Comparison of ENCODE assay signal across 20 mouse cellular contexts in the genomic region with DNA sequence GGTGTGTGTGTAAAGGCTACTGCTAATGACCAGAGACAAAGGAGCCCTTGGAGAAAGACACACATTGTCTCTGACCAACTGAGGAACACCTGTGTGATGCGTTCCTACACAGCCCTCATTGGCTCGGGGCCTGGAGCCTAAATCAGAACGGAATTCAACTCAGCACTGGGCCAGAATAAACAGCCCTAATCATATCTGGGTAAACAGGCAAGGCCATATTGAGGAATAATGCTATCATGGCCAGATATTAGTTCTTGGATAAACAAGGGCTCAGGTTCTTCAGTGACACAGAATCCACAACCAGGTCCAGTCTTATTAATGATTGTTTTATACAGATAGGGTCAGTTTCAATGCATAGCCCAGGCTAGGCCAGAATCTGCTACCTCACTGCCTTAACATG.
"Had no signal": no experiment of that assay in that cellular context is flagged by ENCODE, and none has a peak within 500 bp of the region (broad histone marks: within the 10 kb centered on the region; RNA-seq: fewer than 3 reads in every experiment).

No protein-coding gene starts in this region.

- H3K9ac ChIP-seq: forebrain, postnatal 0 days; heart, embryonic 12.5 days; hindbrain, embryonic 13.5 days; hindbrain, embryonic 15.5 days; kidney, embryonic 15.5 days; limb, embryonic 13.5 days; limb, embryonic 15.5 days; liver, embryonic 12.5 days had no signal

- H3K27me3 ChIP-seq: heart, embryonic 12.5 days; hindbrain, embryonic 13.5 days; hindbrain, embryonic 15.5 days; kidney, embryonic 15.5 days; limb, embryonic 13.5 days; limb, embryonic 15.5 days; liver, embryonic 12.5 days had no signal

- DNase-seq: forebrain, postnatal 0 days; gastrocnemius, postnatal 14 days; gastrocnemius, postnatal 36 days; heart, adult 18-20 months; heart, postnatal 10 days; heart, postnatal 36 days; kidney, postnatal 14 days; layer of hippocampus, adult 9-11 months; layer of hippocampus, postnatal 36 days; left cerebral cortex, postnatal 4 days had no signal

- H3K27ac ChIP-seq: heart, embryonic 10.5 days; hindbrain, embryonic 13.5 days; hindbrain, embryonic 15.5 days; hindbrain, postnatal 0 days; kidney, embryonic 15.5 days; kidney, postnatal 0 days; limb, embryonic 13.5 days; limb, embryonic 15.5 days; liver, embryonic 12.5 days had no signal

- H3K4me3 ChIP-seq: heart, embryonic 10.5 days; heart, embryonic 12.5 days; hindbrain, embryonic 13.5 days; hindbrain, embryonic 15.5 days; kidney, embryonic 15.5 days; limb, embryonic 13.5 days; limb, embryonic 15.5 days; liver, embryonic 12.5 days had no signal

- H3K4me1 ChIP-seq: heart, embryonic 10.5 days; limb, embryonic 13.5 days; limb, embryonic 15.5 days; liver, embryonic 12.5 days had no signal
